Mouse (Mus musculus) lung, postnatal 0 days (tissue): Measurements from ENCODE around the gene Cnpy1.

Experiments
- CTCF ChIP-seq: IDR thresholded peaks from 2 replicates; pipeline ENCODE4 v1.5.1; 2016; ENCODE audit warnings: antibody characterized with exemption, mild to moderate bottlenecking
- EP300 ChIP-seq: IDR thresholded peaks from 2 replicates; pipeline ENCODE4 v1.6.1; 2016; ENCODE audit warnings: antibody characterized with exemption, mild to moderate bottlenecking, control low read depth

- TF ChIP-seq CTCF (no peak), EP300 (no peak)
Measured at GRCm38 (mm10) chr5:28237055-28237454, 8.6 kb downstream of the Cnpy1 start.
